Mouse (Mus musculus): ENCODE measurements around the gene Spon1. TPM values are rescaled to one million over a fixed set of nuclear protein-coding genes. Genes with fewer than 3 reads are reported as not detected.

The Spon1 gene
- polyA plus RNA-seq, 1 experiment from 2014 or later = 22.7 TPM

DNA sequence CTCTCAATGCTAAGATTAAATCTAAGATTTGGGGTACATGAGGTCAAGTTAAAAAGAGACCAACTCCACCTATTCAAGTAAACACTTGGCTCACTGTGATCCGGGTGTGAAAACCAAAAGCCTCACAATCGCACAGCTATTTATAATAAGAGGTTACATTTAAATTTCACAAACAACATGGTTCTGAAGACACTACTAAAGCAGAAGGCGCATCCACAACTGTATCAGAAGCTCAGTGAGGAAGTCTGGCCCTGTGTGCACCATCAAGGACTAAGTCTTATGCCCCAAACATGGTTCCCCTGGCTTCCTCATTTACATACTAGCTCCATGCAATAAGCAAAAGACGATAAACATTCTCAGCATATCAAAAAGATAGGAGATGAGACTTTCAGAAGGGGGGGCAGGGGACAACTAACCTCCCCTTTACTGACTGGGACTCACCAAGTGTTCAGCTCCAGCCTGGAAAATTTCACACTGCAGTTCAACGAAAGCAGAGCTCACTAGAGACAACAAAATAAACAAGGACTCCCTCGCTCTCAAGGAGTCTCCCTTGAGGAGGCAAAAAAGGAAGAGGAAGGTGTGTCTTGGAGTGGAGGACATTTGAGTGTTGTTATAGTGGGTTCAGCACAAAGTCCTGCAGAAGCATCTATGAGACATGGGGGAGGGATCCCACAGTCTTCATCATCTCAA is 320.4 kb downstream of the Spon1 start:
- ATAC-seq (ENCODE audit: insufficient number of reproducible peaks, insufficient read depth, low FRiP score, low TSS enrichment) = no peak
- no peak overlapping the region for H3K4me3 ChIP-seq
- no peaks in the 10 kb centered on the region for H3K36me3 ChIP-seq
- no peak overlapping the region for H3K4me2 ChIP-seq (replicated peaks)
- H3K27ac ChIP-seq = no peak overlapping the region
- 72% methylated on average over 6 of the region's 6 CpGs for whole genome bisulfite sequencing
- H3K4me1 ChIP-seq = peaks cover 11% of the 10 kb centered on the region; the same call in 1 of the 2 replicates
- H3K9me3 ChIP-seq = no peaks in the 10 kb centered on the region
- H3K9ac ChIP-seq = no peak overlapping the region
- H3K27me3 ChIP-seq = no peaks in the 10 kb centered on the region

DNA sequence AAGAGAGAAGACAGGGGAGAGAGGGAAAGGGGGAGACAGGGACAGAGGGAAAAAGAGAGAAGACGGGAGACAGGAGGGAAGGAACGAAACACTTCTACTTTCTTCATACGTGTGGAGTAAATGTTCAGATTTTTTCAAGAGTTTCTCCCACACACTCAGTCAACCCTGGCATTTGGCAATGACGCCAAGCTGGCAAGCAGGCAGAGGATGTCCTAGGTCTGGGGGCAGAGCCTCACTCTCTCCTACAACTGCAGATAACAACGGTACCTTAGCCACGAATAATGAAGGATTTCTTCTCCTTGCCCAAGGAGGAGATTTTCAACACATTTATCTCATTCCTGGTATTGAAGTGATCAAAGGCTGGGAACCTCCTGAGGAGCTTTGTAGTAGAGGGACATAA is 321.5 kb downstream of the Spon1 start:
- Histone ChIP-seq H3K4me3 (no peak overlapping the region), H3K4me2 (replicated peaks) (no peak overlapping the region), H3K36me3 (no peaks in the 10 kb centered on the region), H3K9me3 (no peaks in the 10 kb centered on the region), H3K27ac (no peak overlapping the region), H3K9ac (no peak overlapping the region), H3K4me1 (peaks cover 11% of the 10 kb centered on the region; the same call in 1 of the 2 replicates), H3K27me3 (no peaks in the 10 kb centered on the region)
- no peak for ATAC-seq (ENCODE audit: insufficient number of reproducible peaks, insufficient read depth, low FRiP score, low TSS enrichment)
- 48% methylated on average over 6 of the region's 6 CpGs for WGBS

DNA sequence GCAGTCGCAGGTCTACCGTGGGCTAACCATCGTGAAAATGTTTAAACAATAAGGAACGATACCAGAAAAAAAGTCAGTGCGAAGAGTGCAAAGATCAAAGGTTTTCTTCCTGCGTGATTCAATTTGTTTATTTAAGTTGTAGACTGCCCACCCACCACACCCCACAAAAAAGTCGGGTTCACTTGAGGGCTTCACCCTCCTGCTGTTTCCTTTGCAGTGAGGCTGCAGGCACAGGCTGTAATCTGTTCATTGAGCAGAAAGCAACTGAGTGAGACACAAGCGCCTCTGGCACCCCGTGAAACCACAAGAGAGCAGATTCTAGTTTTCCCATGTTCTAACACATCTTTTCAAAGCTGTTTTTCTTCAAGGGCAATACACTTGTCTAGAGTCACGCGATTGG is 322.2 kb downstream of the Spon1 start:
- Histone ChIP-seq H3K4me2 (replicated peaks) (no peak overlapping the region), H3K4me3 (no peak overlapping the region)
- 23% methylated on average over 11 of the region's 11 CpGs for WGBS

DNA sequence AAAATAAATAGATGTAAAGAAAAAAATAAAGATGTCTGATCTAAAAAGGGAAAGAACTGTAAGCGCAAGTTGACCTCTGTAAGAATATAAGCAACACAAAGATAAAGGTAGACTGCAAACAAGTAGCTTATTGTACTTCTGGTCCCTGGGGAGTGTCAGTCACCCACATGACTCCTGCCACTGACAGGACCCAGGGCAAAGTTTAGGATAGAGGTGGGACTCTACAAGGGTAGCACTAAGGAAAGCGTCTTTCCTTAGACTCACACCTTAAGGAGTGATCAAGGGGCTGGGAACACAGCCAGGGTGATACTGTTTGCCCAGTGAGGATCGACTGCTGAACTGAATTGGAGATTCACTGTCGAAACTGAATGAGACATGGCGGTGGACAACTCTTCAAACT is 323.1 kb downstream of the Spon1 start:
- ATAC-seq (ENCODE audit: insufficient number of reproducible peaks, insufficient read depth, low FRiP score, low TSS enrichment) = no peak
- no peak overlapping the region for H3K27ac ChIP-seq
- no peak overlapping the region for H3K9ac ChIP-seq
- no peak overlapping the region for H3K4me2 ChIP-seq (replicated peaks)
- no peak overlapping the region for H3K4me3 ChIP-seq
- H3K9me3 ChIP-seq = no peaks in the 10 kb centered on the region
- H3K4me1 ChIP-seq = peaks cover 11% of the 10 kb centered on the region; the same call in 1 of the 2 replicates
- WGBS = 64% methylated on average over 5 of the region's 5 CpGs
- H3K27me3 ChIP-seq = no peaks in the 10 kb centered on the region
- H3K36me3 ChIP-seq = no peaks in the 10 kb centered on the region

More for the DNA sequence above, 322.2 kb downstream of the Spon1 start:
- ATAC-seq (ENCODE audit: insufficient number of reproducible peaks, insufficient read depth, low FRiP score, low TSS enrichment) = no peak
- Histone ChIP-seq H3K9me3 (no peaks in the 10 kb centered on the region), H3K27me3 (no peaks in the 10 kb centered on the region), H3K9ac (no peak overlapping the region), H3K27ac (no peak overlapping the region), H3K4me1 (peaks cover 11% of the 10 kb centered on the region; the same call in 1 of the 2 replicates), H3K36me3 (no peaks in the 10 kb centered on the region)

DNA sequence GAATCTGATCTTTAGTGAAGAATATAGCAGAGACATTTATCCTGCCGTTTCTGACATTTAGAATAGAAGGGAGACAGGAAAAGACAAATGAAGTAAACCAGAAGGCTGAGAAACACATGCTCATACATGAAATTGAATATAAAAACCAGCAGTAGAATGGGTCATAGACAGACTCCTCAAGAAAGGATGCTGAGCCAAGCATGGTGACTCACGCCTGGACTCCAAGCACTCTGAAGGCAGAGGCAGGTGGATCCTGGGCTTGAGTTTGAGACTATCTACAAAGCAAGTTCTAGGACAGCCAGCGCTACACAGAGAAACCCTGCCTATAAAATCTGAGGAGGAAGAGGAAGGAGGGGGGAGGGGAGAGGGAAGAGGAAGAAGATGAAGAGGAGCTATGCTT is 324.4 kb downstream of the Spon1 start:
- Histone ChIP-seq H3K9ac (no peak overlapping the region), H3K36me3 (no peaks in the 10 kb centered on the region), H3K4me1 (peaks cover 11% of the 10 kb centered on the region; the same call in 1 of the 2 replicates), H3K9me3 (no peaks in the 10 kb centered on the region), H3K4me3 (no peak overlapping the region), H3K27me3 (no peaks in the 10 kb centered on the region), H3K4me2 (replicated peaks) (no peak overlapping the region), H3K27ac (no peak overlapping the region)
- no peak for ATAC-seq (ENCODE audit: insufficient number of reproducible peaks, insufficient read depth, low FRiP score, low TSS enrichment)
- WGBS = 77% methylated on average over 3 of the region's 3 CpGs

DNA sequence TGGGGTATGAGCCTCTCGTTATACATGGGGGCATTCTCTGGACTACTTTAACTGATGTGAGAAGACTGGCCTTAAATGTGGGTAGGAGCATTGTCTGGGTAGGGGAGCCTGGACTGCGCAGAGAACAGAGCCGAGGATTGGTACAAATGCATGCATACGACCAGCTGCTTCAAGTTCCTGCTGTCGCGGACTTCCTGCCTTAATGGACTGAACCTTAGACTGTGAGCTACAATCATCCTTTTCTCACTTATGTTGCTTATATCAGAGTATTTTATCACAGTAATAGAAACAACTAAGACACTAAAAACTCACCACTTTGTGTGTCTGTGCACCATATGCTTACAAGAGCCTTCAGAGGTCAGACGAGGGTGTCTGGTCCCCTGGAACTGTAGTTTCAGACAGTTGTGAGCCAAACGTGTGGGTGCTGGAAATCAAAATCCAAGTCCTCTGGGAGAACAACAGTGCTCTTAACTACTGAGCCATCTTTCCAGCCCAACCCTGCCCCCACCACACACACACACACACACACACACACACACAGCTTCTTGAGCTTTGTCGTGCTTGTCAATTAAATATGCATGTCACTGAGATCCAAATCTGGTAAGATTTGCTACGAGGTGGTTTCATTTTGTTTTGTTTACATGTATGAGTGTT is 325.2 kb downstream of the Spon1 start:
- Histone ChIP-seq H3K9ac (no peak overlapping the region), H3K36me3 (no peaks in the 10 kb centered on the region), H3K27ac (no peak overlapping the region), H3K9me3 (no peaks in the 10 kb centered on the region), H3K27me3 (no peaks in the 10 kb centered on the region), H3K4me1 (peaks cover 11% of the 10 kb centered on the region; the same call in 1 of the 2 replicates), H3K4me2 (replicated peaks) (no peak overlapping the region), H3K4me3 (no peak overlapping the region)
- WGBS = 63% methylated on average over 10 of the region's 10 CpGs
- ATAC-seq (ENCODE audit: insufficient number of reproducible peaks, insufficient read depth, low FRiP score, low TSS enrichment) = no peak

Data from embryonic facial prominence, embryonic 12.5 days (tissue).